Mouse (Mus musculus) MEL (cell line): ENCODE measurements at regions not wholly inside any gene's neighbourhood (a gene's known extent, or its start where the extent isn't known, plus 50 kb on each side); places are given as distances from the start of the nearest gene placed in this dataset.

Source experiments
- DNase-seq: peaks from one replicate; pipeline ENCODE4 v3.0.0; 2011; ENCODE audit warnings: low read depth, low spot score
- H3K27ac ChIP-seq: 2 replicates; pipeline ENCODE4 v1.5.1; 2012; ENCODE audit warnings: low read depth, mild to moderate bottlenecking, control low read depth, low read length, moderate library complexity; ENCODE audit not compliant: control insufficient read depth
- H3K27me3 ChIP-seq, 2 experiments: fragments of 150-350 bp in 1 of 2; sonication (generic) in 1 of 2; 2 replicates each; pipeline ENCODE4 v1.6.1; 2012; ENCODE audit warnings: low read length in 2 of 2, mild to moderate bottlenecking in 2 of 2, improper control_type of control experiment in 1 of 2, moderate library complexity in 1 of 2; ENCODE audit not compliant: insufficient read depth in 2 of 2, control insufficient read depth in 1 of 2
- H3K36me3 ChIP-seq, 2 experiments: 2 replicates each; pipeline ENCODE4 v1.6.1; 2012 to 2014; ENCODE audit warnings: low read length in 2 of 2, improper control_type of control experiment in 1 of 2, inconsistent platforms in 1 of 2, mild to moderate bottlenecking in 1 of 2; ENCODE audit not compliant: insufficient read depth in 2 of 2, control insufficient read depth in 1 of 2
- H3K4me1 ChIP-seq, 2 experiments: fragments of 150-350 bp in 1 of 2; sonication (generic) in 1 of 2; 2 replicates each; pipeline ENCODE4 v1.6.1; 2012; ENCODE audit warnings: low read length in 2 of 2, improper control_type of control experiment in 1 of 2, mild to moderate bottlenecking in 1 of 2; ENCODE audit not compliant: insufficient read depth in 2 of 2, control insufficient read depth in 1 of 2
- H3K4me3 ChIP-seq, 2 experiments: fragments of 150-350 bp in 1 of 2; sonication (generic) in 1 of 2; 2 replicates each; pipeline ENCODE4 v1.5.1; 2012; ENCODE audit warnings: low read depth in 2 of 2, low read length in 2 of 2, mild to moderate bottlenecking in 2 of 2, moderate library complexity in 2 of 2, control low read depth in 1 of 2, improper control_type of control experiment in 1 of 2; ENCODE audit not compliant: control insufficient read depth in 1 of 2, insufficient read depth in 1 of 2
- H3K79me2 ChIP-seq: 2 replicates; pipeline ENCODE4 v1.6.1; 2012; ENCODE audit warnings: mild to moderate bottlenecking, low read length, moderate library complexity; ENCODE audit not compliant: control insufficient read depth, poor library complexity, insufficient read depth
- H3K9ac ChIP-seq: 2 replicates; pipeline ENCODE4 v1.6.1; 2012; ENCODE audit warnings: low read depth, mild to moderate bottlenecking, control low read depth, low read length, moderate library complexity; ENCODE audit not compliant: control insufficient read depth, poor library complexity, severe bottlenecking
- H3K9me3 ChIP-seq: fragments of 150-350 bp; sonication (generic); replicated peaks from 2 replicates; pipeline ENCODE4 v1.6.1; 2012; ENCODE audit warnings: mild to moderate bottlenecking, low read length, improper control_type of control experiment, moderate library complexity; ENCODE audit not compliant: insufficient read depth
- BHLHE40 ChIP-seq: IDR thresholded peaks from 2 replicates; pipeline ENCODE4 v1.6.1; 2012; ENCODE audit warnings: low read depth, mild to moderate bottlenecking, inconsistent platforms, low read length, improper control_type of control experiment, borderline replicate concordance
- E2F4 ChIP-seq: IDR thresholded peaks from 2 replicates; pipeline ENCODE4 v1.6.1; 2011; ENCODE audit warnings: low read depth, low read length, improper control_type of control experiment, borderline replicate concordance
- EP300 ChIP-seq, 2 experiments: IDR thresholded peaks; 2 replicates each; pipeline ENCODE4 v1.6.1; 2011; ENCODE audit warnings: improper control_type of control experiment in 2 of 2, low read length in 2 of 2, low read depth in 1 of 2, mild to moderate bottlenecking in 1 of 2
- GATA1 ChIP-seq: IDR thresholded peaks from 2 replicates; pipeline ENCODE4 v1.6.1; 2011; ENCODE audit warnings: low read depth, low read length, improper control_type of control experiment
- JUND ChIP-seq: IDR thresholded peaks from 2 replicates; pipeline ENCODE4 v1.6.1; 2011; ENCODE audit warnings: low read depth, mild to moderate bottlenecking, improper control_type of control experiment, low read length
- KAT2A ChIP-seq: conservative IDR thresholded peaks from 2 replicates; pipeline ENCODE4 v1.6.1; 2012; ENCODE audit warnings: low read depth, low read length, improper control_type of control experiment, inconsistent platforms
- MAFK ChIP-seq: IDR thresholded peaks from 2 replicates; pipeline ENCODE4 v1.6.1; 2011; ENCODE audit warnings: low read depth, mild to moderate bottlenecking, low read length, improper control_type of control experiment, borderline replicate concordance
- MAZ ChIP-seq: IDR thresholded peaks from 2 replicates; pipeline ENCODE4 v1.6.1; 2012; ENCODE audit warnings: low read depth, mild to moderate bottlenecking, inconsistent platforms, low read length, improper control_type of control experiment
- MEF2A ChIP-seq: IDR thresholded peaks from 2 replicates; pipeline ENCODE4 v1.6.1; 2014; ENCODE audit warnings: low read depth, mild to moderate bottlenecking, inconsistent platforms, low read length, improper control_type of control experiment; ENCODE audit not compliant: poor library complexity, insufficient replicate concordance, severe bottlenecking; ENCODE audit errors: extremely low read depth
- MXI1 ChIP-seq: IDR thresholded peaks from 2 replicates; pipeline ENCODE4 v1.6.1; 2011; ENCODE audit warnings: mild to moderate bottlenecking, low read depth, low read length, improper control_type of control experiment
- POLR2A ChIP-seq, 2 experiments: IDR thresholded peaks; 2 replicates each; pipeline ENCODE4 v1.6.1; 2011 to 2012; ENCODE audit warnings: low read length in 2 of 2, mild to moderate bottlenecking in 2 of 2, control low read depth in 1 of 2, improper control_type of control experiment in 1 of 2, low read depth in 1 of 2, moderate library complexity in 1 of 2; ENCODE audit not compliant: control insufficient read depth in 1 of 2, insufficient read depth in 1 of 2, poor library complexity in 1 of 2
- POLR2AphosphoS5 ChIP-seq: IDR thresholded peaks from 2 replicates; pipeline ENCODE4 v1.6.1; 2012; ENCODE audit warnings: low read depth, borderline replicate concordance, mild to moderate bottlenecking, inconsistent platforms, low read length, moderate library complexity, mixed read lengths
- RAD21 ChIP-seq: IDR thresholded peaks from 2 replicates; pipeline ENCODE4 v1.6.1; 2011; ENCODE audit warnings: mild to moderate bottlenecking, low read depth, low read length, improper control_type of control experiment
- RCOR1 ChIP-seq: IDR thresholded peaks from 2 replicates; pipeline ENCODE4 v1.6.1; 2012; ENCODE audit warnings: low read depth, mild to moderate bottlenecking, inconsistent platforms, low read length, improper control_type of control experiment
- SIN3A ChIP-seq: IDR thresholded peaks from 2 replicates; pipeline ENCODE4 v1.6.1; 2012; ENCODE audit warnings: low read length, improper control_type of control experiment, inconsistent platforms
- SMC3 ChIP-seq: IDR thresholded peaks from 2 replicates; pipeline ENCODE4 v1.6.1; 2011; ENCODE audit warnings: low read depth, low read length, improper control_type of control experiment
- TAL1 ChIP-seq: IDR thresholded peaks from 2 replicates; pipeline ENCODE4 v1.6.1; 2012; ENCODE audit warnings: mild to moderate bottlenecking, inconsistent platforms, low read length, moderate library complexity, mixed read lengths
- UBTF ChIP-seq: IDR thresholded peaks from 2 replicates; pipeline ENCODE4 v1.6.1; 2012; ENCODE audit warnings: low read depth, mild to moderate bottlenecking, inconsistent platforms, low read length, improper control_type of control experiment, moderate library complexity, borderline replicate concordance; ENCODE audit not compliant: insufficient read depth
- USF1 ChIP-seq: IDR thresholded peaks from 2 replicates; pipeline ENCODE4 v1.6.1; 2014; ENCODE audit warnings: low read depth, mild to moderate bottlenecking, inconsistent platforms, low read length, improper control_type of control experiment, moderate library complexity
- USF2 ChIP-seq, 2 experiments: IDR thresholded peaks; 2 replicates each; pipeline ENCODE4 v1.6.1; 2011 to 2012; ENCODE audit warnings: improper control_type of control experiment in 2 of 2, low read length in 2 of 2, borderline replicate concordance in 1 of 2, inconsistent platforms in 1 of 2, low read depth in 1 of 2, mild to moderate bottlenecking in 1 of 2; ENCODE audit not compliant: insufficient read depth in 1 of 2
- ZC3H11A ChIP-seq: IDR thresholded peaks from 2 replicates; pipeline ENCODE4 v1.6.1; 2012; ENCODE audit warnings: low read depth, mild to moderate bottlenecking, inconsistent platforms, low read length, improper control_type of control experiment
- ZKSCAN1 ChIP-seq: IDR thresholded peaks from 2 replicates; pipeline ENCODE4 v1.6.1; 2012; ENCODE audit warnings: low read depth, mild to moderate bottlenecking, inconsistent platforms, low read length, improper control_type of control experiment, moderate library complexity

GRCm38 (mm10) chr7:74926729-74927128 is 372.1 kb upstream of the Slco3a1 start:
- Histone ChIP-seq H3K36me3 (peaks cover 0 to 28% of the 10 kb centered on the region in 2 experiments; a peak in 2 of 4 replicates), H3K27ac (no peak overlapping the region), H3K27me3 (no peaks in the 10 kb centered on the region), H3K9me3 (no peaks in the 10 kb centered on the region), H3K4me3 (no peak overlapping the region), H3K4me1 (peaks cover 10 to 12% of the 10 kb centered on the region in 2 experiments), H3K79me2 (no peaks in the 10 kb centered on the region), H3K9ac (no peak overlapping the region)
- no peak for TF ChIP-seq TAL1
- TF ChIP-seq E2F4, result no peak
- TF ChIP-seq KAT2A, result no peak
- no peak for DNase-seq

DNA sequence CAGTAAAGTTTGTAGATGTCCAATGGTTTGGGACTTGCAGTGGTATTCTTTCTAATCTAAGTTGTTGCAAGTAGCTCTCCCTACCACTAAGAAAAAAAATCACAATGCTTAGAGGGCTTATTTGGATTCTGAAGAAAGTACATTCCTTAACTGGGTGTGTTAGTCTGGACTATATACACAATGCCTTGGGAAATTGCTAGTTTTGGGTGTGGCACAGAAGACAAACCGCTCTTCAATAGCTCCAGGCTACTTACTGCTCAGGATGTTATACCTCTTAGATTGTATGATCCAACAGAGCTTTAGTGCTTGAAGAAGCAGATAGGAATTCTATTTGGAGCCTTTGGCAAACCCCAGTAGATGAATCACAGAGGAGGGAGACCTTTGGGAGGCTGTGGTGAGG is 369.6 kb upstream of the Slco3a1 start:
- H3K27me3 ChIP-seq, result no peaks in the 10 kb centered on the region
- no peak overlapping the region for H3K9ac ChIP-seq
- no peaks in the 10 kb centered on the region for H3K79me2 ChIP-seq
- H3K27ac ChIP-seq, result no peak overlapping the region
- H3K4me1 ChIP-seq, result peaks cover 5% of the 10 kb centered on the region in 2 experiments
- TF ChIP-seq ZC3H11A (no peak), POLR2AphosphoS5 (no peak), GATA1 (no peak), MAFK (no peak), EP300 (IDR thresholded peaks at IDR 0.05; ENCODE audit: low read depth in 1 of 2, low read length in 2 of 2) (no peak), POLR2A (IDR thresholded peaks at IDR 0.05; ENCODE audit: control insufficient read depth in 1 of 2, insufficient read depth in 1 of 2, low read depth in 1 of 2, low read length in 2 of 2, poor library complexity in 1 of 2) (no peak), MEF2A (no peak), UBTF (no peak), USF2 (IDR thresholded peaks at IDR 0.05; ENCODE audit: borderline replicate concordance in 1 of 2, insufficient read depth in 1 of 2, low read depth in 1 of 2, low read length in 2 of 2) (no peak), MXI1 (no peak), ZKSCAN1 (no peak), TAL1 (no peak), MAZ (no peak), SIN3A (no peak), SMC3 (no peak), JUND (no peak), USF1 (no peak), BHLHE40 (no peak), RCOR1 (no peak), RAD21 (no peak)
- TF ChIP-seq, all 39 proteins: peak for 0
- peaks cover 0 to 14% of the 10 kb centered on the region in 2 experiments; a peak in 2 of 4 replicates for H3K36me3 ChIP-seq
- H3K9me3 ChIP-seq, result no peaks in the 10 kb centered on the region
- no peak overlapping the region for H3K4me3 ChIP-seq
- no peak for DNase-seq
